Mouse (Mus musculus) liver, embryonic 14.5 days (tissue): ENCODE results near the gene Mtch2.

ENCODE experiments used
- CTCF ChIP-seq: IDR thresholded peaks from 2 replicates; pipeline ENCODE4 v1.5.1; 2016; ENCODE audit warnings: antibody characterized with exemption, low read depth, control low read depth
- EP300 ChIP-seq: IDR thresholded peaks from 2 replicates; pipeline ENCODE4 v1.6.1; 2016; ENCODE audit warnings: antibody characterized with exemption, low read depth

DNA sequence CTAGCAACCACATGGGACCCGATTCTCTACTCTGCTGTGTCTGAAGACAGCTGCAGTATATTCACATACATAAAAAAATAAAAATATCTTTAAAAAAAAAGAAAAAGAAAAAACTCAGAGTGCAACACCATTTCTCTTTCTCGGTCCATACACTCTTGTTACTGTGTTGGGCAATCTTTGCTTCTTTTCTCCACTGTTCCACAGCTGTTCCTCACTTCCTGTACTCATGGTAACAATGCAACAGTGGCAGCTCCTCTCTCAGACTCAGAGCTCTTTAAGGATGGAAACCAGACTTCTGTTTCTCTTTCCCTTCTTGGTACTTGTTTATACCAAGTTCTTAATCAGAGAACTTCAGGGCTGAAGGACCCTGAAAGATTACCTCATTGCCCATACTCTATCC, 56.4 kb downstream of the Mtch2 start:
- TF ChIP-seq CTCF, result no peak
- no peak for TF ChIP-seq EP300
